Mouse (Mus musculus) midbrain, postnatal 0 days (tissue): ENCODE data around the gene Pprc1. TPM values are rescaled to one million over a fixed set of nuclear protein-coding genes. Genes with fewer than 3 reads are reported as not detected.

Source experiments
- ATAC-seq: fragments of 200-750 bp; cut with Nextera tagmentation; 2 replicates; pipeline ENCODE4 v1.8.0; 2017; ENCODE audit warnings: moderate number of reproducible peaks, mild to moderate bottlenecking, moderate TSS enrichment, moderate library complexity; ENCODE audit not compliant: low FRiP score
- DNase-seq: peaks from one replicate; pipeline ENCODE4 v3.0.0-alpha.2; 2015; ENCODE audit warnings: low spot score
- H3K27ac ChIP-seq: fragments of 300-500 bp; sonication (generic); 2 replicates; pipeline ENCODE4 v1.5.1; 2014; ENCODE audit warnings: low read depth, mild to moderate bottlenecking, low read length, mixed read lengths
- H3K27me3 ChIP-seq: fragments of 300-500 bp; sonication (generic); 2 replicates; pipeline ENCODE4 v1.6.1; 2014; ENCODE audit warnings: low read length, control low read depth, mixed read lengths; ENCODE audit not compliant: insufficient read depth
- H3K36me3 ChIP-seq: fragments of 300-500 bp; sonication (generic); 2 replicates; pipeline ENCODE4 v1.6.1; 2014; ENCODE audit warnings: low read length, control low read depth, mixed read lengths; ENCODE audit not compliant: insufficient read depth
- H3K4me1 ChIP-seq: fragments of 300-500 bp; sonication (generic); 2 replicates; pipeline ENCODE4 v1.6.1; 2014; ENCODE audit warnings: mild to moderate bottlenecking, control low read depth, antibody characterized with exemption, low read length, mixed read lengths; ENCODE audit not compliant: insufficient read depth
- H3K4me2 ChIP-seq: fragments of 300-500 bp; sonication (generic); 2 replicates; pipeline ENCODE4 v1.6.1; 2014; ENCODE audit warnings: low read depth, mild to moderate bottlenecking, low read length, mixed read lengths; ENCODE audit not compliant: poor library complexity, severe bottlenecking
- H3K4me3 ChIP-seq: fragments of 300-500 bp; sonication (generic); 2 replicates; pipeline ENCODE4 v1.5.1; 2014; ENCODE audit warnings: low read depth, mild to moderate bottlenecking, low read length, moderate library complexity
- H3K9ac ChIP-seq: fragments of 300-500 bp; sonication (generic); replicated peaks from 2 replicates; pipeline ENCODE4 v1.6.1; 2014; ENCODE audit warnings: mild to moderate bottlenecking, low read length, moderate library complexity, mixed read lengths; ENCODE audit not compliant: poor library complexity, severe bottlenecking
- H3K9me3 ChIP-seq: fragments of 300-500 bp; sonication (generic); 2 replicates; pipeline ENCODE4 v1.6.1; 2016; ENCODE audit warnings: low read length, control low read depth
- CTCF ChIP-seq: IDR thresholded peaks from 2 replicates; pipeline ENCODE4 v1.5.1; 2016; ENCODE audit warnings: antibody characterized with exemption, mild to moderate bottlenecking
- WGBS: fragments of 180-500 bp; shearing (Covaris S2); extraction: QIAGEN DNeasy Blood & Tissue Kit; methylation state at CpG from one replicate; pipeline ENCODE4 v1.1.7; 2014; 5-methylcytosine and 5-hydroxymethylcytosine counted together
- polyA plus RNA-seq: library from polyadenylated mRNA; unstranded; fragments of >200 nt; fragmentation: Nextera tagmentation; extraction: Ambion mirVana; gene quantifications from 2 replicates; pipeline ENCODE4 v1.2.1, GENCODE M21; 2015
- total RNA-seq: library from RNA; depleted of rRNA; stranded (reverse); fragments of >200 nt; gene quantifications from 2 replicates; pipeline ENCODE4 v1.2.3, GENCODE M21; 2014

Pprc1 gene
- total and polyA plus RNA-seq, 2 experiments from 2014 or later, result 8.8 to 10.4 TPM

DNA sequence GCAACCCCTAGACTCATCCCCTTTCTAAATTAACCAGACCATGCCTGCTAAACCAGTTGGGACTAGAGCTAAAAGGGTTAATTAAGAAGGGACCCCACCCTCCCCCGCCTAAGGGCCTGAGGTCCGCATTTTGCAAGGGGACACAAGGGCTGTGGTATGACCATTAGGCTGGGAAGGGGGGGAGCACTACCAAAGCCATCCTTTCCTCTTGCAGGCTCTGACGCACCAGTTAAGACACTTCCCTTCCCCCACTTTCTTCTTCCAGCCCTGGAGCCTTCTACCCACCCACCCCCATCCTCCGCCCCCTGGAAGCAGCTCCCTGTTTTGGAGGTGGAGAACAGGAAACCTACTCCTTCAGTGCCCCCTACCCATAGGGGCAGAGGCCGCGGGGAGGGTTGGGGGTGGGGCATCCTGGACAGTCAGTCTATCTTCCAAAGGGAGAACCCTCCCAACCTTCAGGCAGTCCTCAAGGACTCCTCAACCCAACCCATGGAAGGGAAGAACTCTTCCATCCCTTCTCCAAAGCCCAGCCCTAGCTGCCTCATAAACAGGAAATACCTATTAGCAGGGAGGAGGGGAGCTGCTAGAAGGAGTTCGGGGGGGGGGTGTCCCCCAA lies 1.1 kb downstream of the Pprc1 start:
- Histone ChIP-seq H3K36me3 (no peaks in the 10 kb centered on the region), H3K4me2 (peak overlapping the region; percentile 90), H3K27ac (peak overlapping the region; percentile 96), H3K27me3 (no peaks in the 10 kb centered on the region), H3K4me3 (peak overlapping the region; percentile 93), H3K9ac (peak overlapping the region; percentile 99), H3K9me3 (no peaks in the 10 kb centered on the region), H3K4me1 (peaks cover 25% of the 10 kb centered on the region)
- 0% methylated on average over 6 of the region's 7 CpGs for WGBS
- DNase-seq (peak; percentile 84), ATAC-seq (peak; percentile 71)
- TF ChIP-seq CTCF, result no peak

GRCm38 (mm10) chr19:46046621-46047025 lies 1.9 kb downstream of the Pprc1 start:
- peak; percentile 33; the same call in 1 of the 2 replicates for TF ChIP-seq CTCF
- H3K27me3 ChIP-seq, result no peaks in the 10 kb centered on the region
- peak overlapping the region; percentile 96 for H3K27ac ChIP-seq
- H3K4me2 ChIP-seq, result peak overlapping the region; percentile 90
- H3K4me1 ChIP-seq, result peaks cover 19% of the 10 kb centered on the region
- WGBS, result 7% methylated on average over 10 of the region's 10 CpGs
- H3K9ac ChIP-seq, result no peak overlapping the region; the same call in 1 of the 2 replicates
- DNase-seq (peak; percentile 27), ATAC-seq (no peak)
- H3K9me3 ChIP-seq, result no peaks in the 10 kb centered on the region
- peak overlapping the region; percentile 93; the same call in 1 of the 2 replicates for H3K4me3 ChIP-seq
- no peaks in the 10 kb centered on the region for H3K36me3 ChIP-seq

DNA sequence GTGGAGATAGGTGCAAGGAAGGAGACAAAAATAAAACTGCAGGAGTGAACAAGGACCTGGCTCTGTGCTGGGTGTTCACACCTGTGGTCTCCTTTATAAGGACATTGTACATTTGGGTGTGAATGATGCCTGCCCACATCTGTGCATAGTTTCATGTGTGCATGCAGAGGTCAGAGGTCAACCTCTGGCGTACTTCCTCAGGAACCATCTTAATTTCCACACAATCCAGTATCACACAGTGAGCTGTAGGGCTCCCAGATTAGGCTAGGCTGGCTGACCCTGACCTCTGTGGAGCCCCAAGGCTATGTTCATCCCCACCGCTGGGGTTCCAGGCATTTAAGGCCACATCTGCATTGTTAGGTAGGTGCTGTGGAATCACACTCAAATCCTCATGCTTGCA lies 2.7 kb downstream of the Pprc1 start:
- H3K27me3 ChIP-seq, result no peaks in the 10 kb centered on the region
- no peaks in the 10 kb centered on the region for H3K9me3 ChIP-seq
- no peak for TF ChIP-seq CTCF
- peaks cover 14% of the 10 kb centered on the region; the same call in 1 of the 2 replicates for H3K4me1 ChIP-seq
- H3K9ac ChIP-seq, result no peak overlapping the region
- DNase-seq, result no peak
- ATAC-seq, result no peak
- H3K4me2 ChIP-seq, result no peak overlapping the region
- no peaks in the 10 kb centered on the region for H3K36me3 ChIP-seq
- WGBS, result 63% methylated on average over 2 of the region's 2 CpGs
- no peak overlapping the region for H3K27ac ChIP-seq
- H3K4me3 ChIP-seq, result no peak overlapping the region

DNA sequence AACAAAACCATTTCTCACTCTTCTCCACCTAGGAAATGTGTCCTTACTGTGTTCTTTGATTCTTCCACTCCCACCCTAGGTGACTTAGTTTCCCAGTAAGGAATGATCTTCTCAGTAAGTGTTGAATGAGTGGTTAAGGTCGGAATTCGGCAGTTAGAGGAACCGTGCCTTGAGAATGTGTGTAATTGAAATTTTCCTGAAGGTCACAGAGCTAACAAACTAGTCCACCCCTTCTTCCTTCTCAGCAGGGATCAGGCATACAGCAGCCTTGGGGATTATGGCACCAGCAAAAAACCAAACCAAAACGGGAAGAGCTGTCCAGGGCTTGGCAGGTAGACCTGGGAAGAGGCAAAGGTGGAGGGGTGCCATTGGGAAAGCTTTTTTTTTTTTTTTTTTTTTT lies 4.4 kb downstream of the Pprc1 start:
- 68% methylated on average over 4 of the region's 4 CpGs for WGBS
- H3K27ac ChIP-seq, result no peak overlapping the region
- H3K9me3 ChIP-seq, result no peaks in the 10 kb centered on the region
- no peak overlapping the region for H3K4me2 ChIP-seq
- DNase-seq, result no peak
- H3K36me3 ChIP-seq, result no peaks in the 10 kb centered on the region
- H3K9ac ChIP-seq, result no peak overlapping the region
- H3K4me3 ChIP-seq, result no peak overlapping the region
- no peaks in the 10 kb centered on the region for H3K27me3 ChIP-seq
- no peak for TF ChIP-seq CTCF
- no peak for ATAC-seq
- no peaks in the 10 kb centered on the region for H3K4me1 ChIP-seq

DNA sequence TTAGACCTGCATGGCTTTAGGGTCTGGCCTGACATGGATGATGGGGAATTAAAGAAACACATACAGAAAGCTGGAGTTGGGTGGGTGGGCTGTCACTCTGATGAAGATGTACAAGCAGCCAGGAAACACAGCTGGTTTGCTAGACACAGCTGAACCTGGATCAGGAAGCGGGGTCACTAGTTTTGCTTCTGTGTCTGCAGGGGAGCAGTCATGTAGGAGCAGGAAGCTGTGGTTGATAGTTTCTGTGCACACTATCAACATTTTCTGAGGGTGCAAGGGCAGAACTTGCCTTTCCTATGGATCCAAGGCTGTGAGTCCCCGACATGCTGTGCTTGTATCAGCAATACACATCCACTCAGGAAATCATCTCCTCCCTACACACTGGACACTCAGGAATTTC lies 5.8 kb downstream of the Pprc1 start:
- no peak overlapping the region for H3K27ac ChIP-seq
- ATAC-seq, result no peak
- H3K4me1 ChIP-seq, result no peaks in the 10 kb centered on the region
- no peak for TF ChIP-seq CTCF
- DNase-seq, result no peak
- no peak overlapping the region for H3K4me3 ChIP-seq
- WGBS, result 75% methylated on average over 2 of the region's 2 CpGs
- H3K9me3 ChIP-seq, result no peaks in the 10 kb centered on the region
- H3K36me3 ChIP-seq, result no peaks in the 10 kb centered on the region
- no peaks in the 10 kb centered on the region for H3K27me3 ChIP-seq
- no peak overlapping the region for H3K4me2 ChIP-seq
- no peak overlapping the region for H3K9ac ChIP-seq

DNA sequence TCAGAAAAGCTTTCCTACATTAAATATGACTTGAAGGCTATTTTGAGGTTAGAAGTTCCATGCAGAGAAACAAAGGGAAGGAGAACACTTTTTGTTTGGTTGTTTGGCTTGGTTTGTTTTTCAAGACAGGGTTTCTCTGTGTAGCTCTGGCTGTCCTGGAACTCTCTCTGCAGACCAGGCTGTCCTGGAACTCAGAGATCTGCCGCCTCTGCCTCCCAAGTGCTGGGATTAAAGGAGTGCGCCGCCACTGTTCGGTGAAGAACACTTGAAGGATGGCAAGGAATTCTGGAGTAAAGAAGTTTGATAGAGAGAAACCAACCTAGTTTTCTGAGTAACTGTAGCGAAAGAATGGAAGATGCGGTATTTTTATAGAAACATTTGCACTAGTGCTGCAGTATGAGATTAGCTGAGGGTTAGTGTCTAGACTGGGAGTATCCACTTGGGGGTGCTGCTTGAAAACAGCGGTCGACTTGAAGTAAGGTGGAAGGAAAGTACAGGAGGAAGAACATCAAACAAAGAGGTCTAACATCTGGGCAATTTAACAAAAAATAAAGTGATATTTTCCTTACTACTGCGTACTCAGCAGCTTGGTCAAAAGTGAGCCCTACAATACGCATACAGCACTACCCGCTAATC lies 11.2 kb downstream of the Pprc1 start:
- Histone ChIP-seq H3K27ac (peak overlapping the region; percentile 84; the same call in 1 of the 2 replicates), H3K4me3 (peak overlapping the region; percentile 83), H3K27me3 (no peaks in the 10 kb centered on the region), H3K9ac (no peak overlapping the region), H3K9me3 (no peaks in the 10 kb centered on the region), H3K4me1 (0 out of 2 replicates have a peak, but pooled peaks cover 3% of the 10 kb centered on the region), H3K36me3 (no peaks in the 10 kb centered on the region), H3K4me2 (peak overlapping the region; percentile 96)
- peak; percentile 76 for TF ChIP-seq CTCF
- ATAC-seq (peak; percentile 79), DNase-seq (no peak)
- WGBS, result 1% methylated on average over 11 of the region's 11 CpGs
